Mouse (Mus musculus) intestine, postnatal 0 days (tissue): ENCODE measurements at regions not wholly inside any gene's neighbourhood (a gene's known extent, or its start where the extent isn't known, plus 50 kb on each side); places are given as distances from the start of the nearest gene placed in this dataset.

ENCODE experiments used
- ATAC-seq: fragments of 200-750 bp; cut with Nextera tagmentation; 2 replicates; pipeline ENCODE4 v1.8.0; 2017; ENCODE audit warnings: mild to moderate bottlenecking, moderate TSS enrichment, moderate library complexity
- H3K27ac ChIP-seq: fragments of 300-500 bp; sonication (generic); 2 replicates; pipeline ENCODE4 v1.5.1; 2014; ENCODE audit warnings: mild to moderate bottlenecking, low read depth, low read length, moderate library complexity
- H3K27me3 ChIP-seq: fragments of 300-500 bp; sonication (generic); replicated peaks from 2 replicates; pipeline ENCODE4 v1.6.1; 2014; ENCODE audit warnings: low read length, mixed read lengths; ENCODE audit not compliant: control insufficient read depth, insufficient read depth
- H3K36me3 ChIP-seq: fragments of 300-500 bp; sonication (generic); 2 replicates; pipeline ENCODE4 v1.6.1; 2014; ENCODE audit warnings: mild to moderate bottlenecking, moderate library complexity; ENCODE audit not compliant: control insufficient read depth, insufficient read depth
- H3K4me1 ChIP-seq: fragments of 300-500 bp; sonication (generic); replicated peaks from 2 replicates; pipeline ENCODE4 v1.6.1; 2014; ENCODE audit warnings: antibody characterized with exemption, low read length, mixed read lengths; ENCODE audit not compliant: control insufficient read depth, insufficient read depth
- H3K4me2 ChIP-seq: fragments of 300-500 bp; sonication (generic); replicated peaks from 2 replicates; pipeline ENCODE4 v1.6.1; 2014; ENCODE audit warnings: low read depth, mild to moderate bottlenecking, moderate library complexity
- H3K4me3 ChIP-seq: fragments of 300-500 bp; sonication (generic); 2 replicates; pipeline ENCODE4 v1.5.1; 2014; ENCODE audit warnings: low read depth, low read length
- H3K9ac ChIP-seq: fragments of 300-500 bp; sonication (generic); 2 replicates; pipeline ENCODE4 v1.6.1; 2014; ENCODE audit warnings: mild to moderate bottlenecking, low read depth, low read length
- H3K9me3 ChIP-seq: fragments of 300-500 bp; sonication (generic); 2 replicates; pipeline ENCODE4 v1.6.1; 2016; ENCODE audit warnings: mixed run types; ENCODE audit not compliant: control insufficient read depth
- CTCF ChIP-seq: sonication (generic); IDR thresholded peaks from 2 replicates; pipeline ENCODE4 v1.5.1; 2016; ENCODE audit warnings: low read depth, mild to moderate bottlenecking, control low read depth, antibody characterized with exemption, moderate library complexity
- WGBS: fragments of 180-500 bp; shearing (Covaris S2); extraction: QIAGEN DNeasy Blood & Tissue Kit; methylation state at CpG from one replicate; pipeline ENCODE4 v1.1.7; 2014; 5-methylcytosine and 5-hydroxymethylcytosine counted together

DNA sequence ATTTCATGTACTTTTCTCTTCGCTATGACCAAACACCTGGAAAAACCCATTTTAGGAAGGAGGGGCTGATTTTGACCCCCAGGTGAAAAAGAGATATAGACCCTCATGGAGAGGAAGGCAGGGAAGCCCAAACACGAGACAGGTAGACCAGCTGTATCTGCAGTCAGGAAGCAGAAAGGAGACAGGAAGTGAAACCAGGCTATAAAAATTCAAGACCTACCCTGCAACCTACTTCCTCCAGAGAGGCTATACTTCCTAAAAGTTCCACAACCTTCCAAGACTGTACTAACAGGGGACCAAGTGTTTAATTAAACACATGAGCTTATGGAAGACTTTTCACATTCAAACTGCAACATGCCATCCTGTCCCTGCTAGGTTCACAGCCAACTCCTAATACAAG lies 180.9 kb downstream of the Tm2d1 start:
- no peak overlapping the region for H3K4me3 ChIP-seq
- 80% methylated on average over 2 of the region's 2 CpGs for WGBS
- no peak overlapping the region for H3K4me2 ChIP-seq
- no peak for ATAC-seq
- H3K27ac ChIP-seq = no peak overlapping the region
- no peaks in the 10 kb centered on the region for H3K9me3 ChIP-seq
- TF ChIP-seq CTCF = no peak
- H3K27me3 ChIP-seq = no peaks in the 10 kb centered on the region
- H3K36me3 ChIP-seq = no peaks in the 10 kb centered on the region
- H3K9ac ChIP-seq = no peak overlapping the region
- H3K4me1 ChIP-seq = no peaks in the 10 kb centered on the region

DNA sequence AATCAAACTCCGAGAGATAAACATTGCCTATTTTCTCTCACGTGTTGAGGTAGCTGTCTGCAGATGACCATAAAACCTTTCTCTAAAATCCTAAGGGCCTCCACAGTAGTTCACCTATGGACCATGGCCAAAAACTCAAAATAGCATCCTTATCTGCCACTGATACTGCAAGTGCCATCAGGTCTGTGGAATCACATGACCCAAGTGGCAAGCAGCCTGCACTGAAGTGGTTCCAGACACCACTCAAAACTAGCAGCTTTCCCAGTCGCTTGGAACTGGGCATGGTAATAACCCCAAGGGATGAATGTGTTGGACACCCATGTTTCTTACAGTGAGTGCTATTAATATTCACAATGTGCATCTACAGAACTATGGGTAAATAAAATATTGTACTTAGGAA lies 182.0 kb downstream of the Tm2d1 start:
- no peak overlapping the region for H3K9ac ChIP-seq
- no peak overlapping the region for H3K4me2 ChIP-seq
- H3K36me3 ChIP-seq = no peaks in the 10 kb centered on the region
- no peaks in the 10 kb centered on the region for H3K27me3 ChIP-seq
- no peaks in the 10 kb centered on the region for H3K9me3 ChIP-seq
- H3K4me1 ChIP-seq = no peaks in the 10 kb centered on the region
- no peak overlapping the region for H3K27ac ChIP-seq
- H3K4me3 ChIP-seq = no peak overlapping the region
- ATAC-seq = no peak
- 65% methylated on average over 3 of the region's 3 CpGs for WGBS
- no peak for TF ChIP-seq CTCF

DNA sequence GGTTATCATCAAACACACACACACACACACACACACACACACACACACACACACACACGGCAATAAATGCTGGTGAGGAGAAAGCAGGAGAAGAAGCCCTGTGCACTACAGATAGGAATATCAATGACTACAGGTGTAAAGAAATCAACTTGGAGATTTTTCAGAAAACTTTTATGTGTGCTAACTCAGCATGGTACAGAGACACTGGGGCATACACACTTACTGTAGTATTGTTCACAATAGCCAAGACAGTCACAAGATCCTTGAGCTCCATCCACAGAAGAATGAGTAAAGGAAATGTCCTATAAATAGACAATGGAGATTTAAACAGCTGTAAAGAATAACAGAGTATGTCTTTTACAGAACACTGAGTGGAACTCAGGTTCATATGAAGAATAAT lies 182.4 kb downstream of the Tm2d1 start:
- H3K4me1 ChIP-seq = no peaks in the 10 kb centered on the region

DNA sequence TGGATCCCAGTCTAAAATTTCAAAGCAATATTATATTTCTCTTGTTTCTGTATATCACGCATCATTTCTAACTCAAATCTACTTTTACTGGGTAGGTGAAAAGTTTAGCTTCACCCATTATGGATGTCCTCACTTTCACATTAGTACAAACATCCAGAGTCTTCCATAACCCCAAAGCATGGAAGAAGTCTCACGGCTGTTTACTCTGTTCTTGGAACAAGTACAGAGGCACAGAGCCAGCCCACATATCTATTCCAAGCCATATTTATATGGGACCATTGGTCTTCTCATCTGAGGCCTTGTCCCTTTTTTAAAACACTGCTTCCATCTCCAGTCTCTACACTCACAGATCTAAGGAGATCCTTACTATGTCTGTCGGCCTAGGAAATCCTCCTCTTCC lies 192.8 kb downstream of the Tm2d1 start:
- no peaks in the 10 kb centered on the region for H3K27me3 ChIP-seq
- H3K9me3 ChIP-seq = no peaks in the 10 kb centered on the region
- 70% methylated on average over 3 of the region's 3 CpGs for WGBS
- no peak overlapping the region for H3K4me2 ChIP-seq
- H3K4me1 ChIP-seq = 0 out of 2 replicates have a peak, but pooled peaks cover 2% of the 10 kb centered on the region
- no peak overlapping the region for H3K9ac ChIP-seq
- H3K4me3 ChIP-seq = no peak overlapping the region
- no peaks in the 10 kb centered on the region for H3K36me3 ChIP-seq
- ATAC-seq = no peak
- no peak overlapping the region for H3K27ac ChIP-seq
- TF ChIP-seq CTCF = no peak

More for the DNA sequence above, 182.4 kb downstream of the Tm2d1 start:
- 57% methylated on average over 1 of the region's 1 CpGs for WGBS
- Histone ChIP-seq H3K4me2 (no peak overlapping the region), H3K9ac (no peak overlapping the region), H3K4me3 (no peak overlapping the region), H3K36me3 (no peaks in the 10 kb centered on the region), H3K9me3 (no peaks in the 10 kb centered on the region), H3K27me3 (no peaks in the 10 kb centered on the region), H3K27ac (no peak overlapping the region)
- TF ChIP-seq CTCF = no peak
- ATAC-seq = no peak

DNA sequence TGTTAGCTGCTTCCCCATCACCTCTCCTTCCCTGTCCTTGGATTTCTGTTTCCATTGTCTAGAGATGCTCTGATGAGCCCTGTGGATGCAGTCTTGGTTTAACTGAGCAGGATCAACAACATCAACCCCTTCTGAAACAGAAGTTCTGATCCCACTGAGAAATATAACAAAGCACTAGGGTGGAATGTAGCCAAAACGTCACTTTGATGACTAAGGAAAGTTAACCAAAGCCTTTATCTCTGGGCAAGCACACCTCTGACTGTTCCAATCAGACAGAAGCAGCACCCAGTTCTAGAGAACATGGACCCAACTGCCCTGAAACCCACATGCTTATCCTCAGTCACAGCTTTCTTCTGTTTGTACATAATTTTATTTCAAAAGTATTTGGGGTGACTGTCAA lies 193.2 kb downstream of the Tm2d1 start:
- H3K36me3 ChIP-seq = no peaks in the 10 kb centered on the region
- no peak overlapping the region for H3K9ac ChIP-seq
- H3K4me1 ChIP-seq = 0 out of 2 replicates have a peak, but pooled peaks cover 2% of the 10 kb centered on the region
- no peak overlapping the region for H3K27ac ChIP-seq
- ATAC-seq = no peak
- no peak overlapping the region for H3K4me2 ChIP-seq
- WGBS = 48% methylated on average over 1 of the region's 1 CpGs
- no peak for TF ChIP-seq CTCF
- no peaks in the 10 kb centered on the region for H3K27me3 ChIP-seq
- no peaks in the 10 kb centered on the region for H3K9me3 ChIP-seq
- H3K4me3 ChIP-seq = no peak overlapping the region

DNA sequence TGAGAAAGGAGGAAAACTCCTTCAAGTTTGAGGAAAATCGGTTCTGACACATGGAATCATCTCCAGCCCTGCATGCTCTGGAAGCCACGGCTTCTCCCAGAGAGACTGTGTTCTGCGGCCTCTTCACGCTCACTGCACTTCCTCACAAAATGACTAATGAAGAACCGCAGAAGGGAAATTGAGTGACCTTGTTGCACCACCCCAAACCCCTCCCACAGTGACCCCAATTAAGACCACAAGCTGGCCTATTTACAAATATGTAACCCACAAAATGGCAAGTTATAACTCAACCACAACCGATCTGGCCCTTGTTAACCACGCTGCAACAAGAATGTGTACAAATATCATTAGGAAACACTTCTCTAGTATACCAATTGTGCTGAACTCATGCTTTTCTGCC lies 194.2 kb downstream of the Tm2d1 start:
- WGBS = 84% methylated on average over 7 of the region's 7 CpGs
- no peak overlapping the region for H3K4me3 ChIP-seq
- H3K4me1 ChIP-seq = 0 out of 2 replicates have a peak, but pooled peaks cover 2% of the 10 kb centered on the region
- H3K9me3 ChIP-seq = no peaks in the 10 kb centered on the region
- ATAC-seq = no peak
- no peak overlapping the region for H3K4me2 ChIP-seq
- H3K9ac ChIP-seq = no peak overlapping the region
- H3K27ac ChIP-seq = no peak overlapping the region
- H3K36me3 ChIP-seq = no peaks in the 10 kb centered on the region
- no peaks in the 10 kb centered on the region for H3K27me3 ChIP-seq
- TF ChIP-seq CTCF = no peak

DNA sequence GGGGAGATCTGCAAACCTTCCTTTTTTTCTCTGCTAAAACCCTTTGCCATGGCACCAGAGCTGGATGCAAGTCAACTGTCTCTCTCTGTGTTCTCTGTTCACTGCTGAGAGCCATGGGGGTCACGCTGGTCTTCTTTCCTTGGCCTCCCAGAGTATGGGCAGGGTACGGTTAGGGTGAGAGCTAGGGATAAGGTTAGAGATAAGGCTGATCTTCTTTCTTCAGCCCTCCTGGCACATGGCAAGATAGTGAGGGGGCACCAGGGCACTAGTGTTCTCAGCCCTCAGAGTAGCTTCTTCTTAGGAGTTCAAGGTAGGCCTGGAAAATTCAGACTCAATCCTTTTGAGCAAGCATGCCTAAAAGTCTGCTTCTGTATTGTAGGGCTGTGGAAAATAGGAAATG lies 196.1 kb downstream of the Tm2d1 start:
- Histone ChIP-seq H3K9me3 (no peaks in the 10 kb centered on the region), H3K36me3 (no peaks in the 10 kb centered on the region), H3K4me2 (no peak overlapping the region), H3K27ac (no peak overlapping the region), H3K9ac (no peak overlapping the region), H3K4me3 (no peak overlapping the region), H3K4me1 (0 out of 2 replicates have a peak, but pooled peaks cover 2% of the 10 kb centered on the region), H3K27me3 (no peaks in the 10 kb centered on the region)
- WGBS = 79% methylated on average over 2 of the region's 2 CpGs
- no peak for ATAC-seq
- TF ChIP-seq CTCF = no peak
